Mouse (Mus musculus) bone marrow macrophage, adult 2 months (primary cell): Measurements from ENCODE around the gene Glmn. TPM values are rescaled to one million over a fixed set of nuclear protein-coding genes. Genes with fewer than 3 reads are reported as not detected.
A peak's percentile ranks its signal among the peaks of the same experiment; 100 is the strongest.

ENCODE experiments used
- H3K27ac ChIP-seq: 2 replicates; pipeline ENCODE4 v1.5.1; 2012; ENCODE audit warnings: low read depth, low read length; ENCODE audit not compliant: insufficient read depth
- H3K4me1 ChIP-seq: 2 replicates; pipeline ENCODE4 v1.6.1; 2012; ENCODE audit warnings: low read length; ENCODE audit not compliant: control insufficient read depth, insufficient read depth
- H3K4me3 ChIP-seq: 2 replicates; pipeline ENCODE4 v1.5.1; 2012; ENCODE audit warnings: mild to moderate bottlenecking, low read length, moderate library complexity; ENCODE audit not compliant: insufficient read depth
- CTCF ChIP-seq: IDR thresholded peaks from 2 replicates; pipeline ENCODE4 v1.5.1; 2012; ENCODE audit warnings: low read depth, mild to moderate bottlenecking, low read length, moderate library complexity
- POLR2A ChIP-seq: IDR thresholded peaks from 2 replicates; pipeline ENCODE4 v1.6.1; 2012; ENCODE audit warnings: mild to moderate bottlenecking, low read depth, low read length, borderline replicate concordance
- polyA plus RNA-seq: library from polyadenylated mRNA; stranded (reverse); fragments of >200 nt; gene quantifications from 2 replicates; pipeline ENCODE4 v1.2.4, GENCODE M21; 2012; ENCODE audit not compliant: missing spikeins, insufficient read depth, insufficient read length

Gene Glmn
- polyA plus RNA-seq, 1 experiment: 11.1 TPM

DNA sequence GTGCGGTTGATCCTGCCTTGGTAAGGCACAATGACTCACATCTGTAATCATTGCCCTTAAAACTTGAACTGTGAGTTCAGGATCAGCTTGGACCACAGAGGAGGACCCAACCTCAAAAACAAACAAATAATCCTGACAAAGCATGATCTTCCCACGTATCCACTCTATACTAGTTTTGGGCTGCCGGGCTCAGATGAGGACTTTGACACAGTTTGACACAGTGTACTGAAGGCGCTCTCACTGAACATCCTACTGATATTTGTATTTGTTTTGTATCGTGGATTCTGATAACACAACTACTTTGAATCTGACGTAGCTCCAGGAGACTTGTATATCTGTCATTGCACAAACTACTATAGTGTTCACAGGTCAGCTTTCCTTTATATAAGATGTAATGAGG lies 76.3 kb downstream of the Glmn start:
- TF ChIP-seq POLR2A: no peak
- TF ChIP-seq CTCF: no peak
- Histone ChIP-seq H3K4me3 (no peak overlapping the region), H3K27ac (no peak overlapping the region), H3K4me1 (peaks cover 22% of the 10 kb centered on the region)

DNA sequence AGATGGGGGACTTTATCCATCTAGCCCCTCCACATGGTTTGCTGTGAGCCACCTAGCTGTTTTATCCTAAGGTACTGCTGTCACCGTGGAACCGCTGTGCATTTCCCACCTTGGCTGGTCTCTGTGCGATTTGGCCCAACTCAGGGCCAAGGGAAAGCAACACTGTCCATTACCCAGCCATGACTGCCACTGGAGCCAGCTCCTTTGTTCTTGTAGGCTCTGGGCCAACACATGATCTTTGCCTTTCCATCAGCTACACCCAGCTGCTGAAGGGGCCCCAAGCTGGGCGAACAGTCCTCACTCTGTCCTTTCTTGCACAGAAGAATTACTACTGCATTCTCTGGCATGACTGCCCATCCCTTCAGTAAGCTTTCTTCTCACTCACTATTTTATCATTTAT lies 79.1 kb downstream of the Glmn start:
- Histone ChIP-seq H3K4me1 (peaks cover 9% of the 10 kb centered on the region; the same call in 1 of the 2 replicates), H3K27ac (no peak overlapping the region), H3K4me3 (no peak overlapping the region)
- TF ChIP-seq POLR2A: no peak
- no peak for TF ChIP-seq CTCF

DNA sequence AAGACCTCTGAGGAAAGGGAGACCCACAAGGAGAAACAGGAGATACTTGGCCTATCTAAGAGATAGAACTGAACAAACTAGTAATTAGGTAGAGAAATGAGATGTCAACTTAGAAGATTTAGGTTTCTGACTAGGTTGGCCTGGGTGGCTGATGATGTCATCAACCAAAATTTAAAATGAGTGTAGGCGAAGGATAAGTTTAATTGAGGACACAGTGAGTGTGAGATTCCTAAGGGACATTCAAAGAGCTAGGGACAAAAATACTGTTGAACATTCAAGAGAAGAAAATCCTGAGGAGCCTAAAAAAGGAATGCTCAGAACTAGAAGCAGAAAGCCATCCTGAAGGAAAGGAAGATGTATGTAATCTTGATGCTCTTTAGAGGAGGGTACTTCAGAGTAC lies 81.6 kb downstream of the Glmn start:
- no peak overlapping the region for H3K4me3 ChIP-seq
- H3K27ac ChIP-seq: no peak overlapping the region
- TF ChIP-seq POLR2A (no peak), CTCF (no peak)
- H3K4me1 ChIP-seq: peaks cover under 1% of the 10 kb centered on the region; the same call in 1 of the 2 replicates

DNA sequence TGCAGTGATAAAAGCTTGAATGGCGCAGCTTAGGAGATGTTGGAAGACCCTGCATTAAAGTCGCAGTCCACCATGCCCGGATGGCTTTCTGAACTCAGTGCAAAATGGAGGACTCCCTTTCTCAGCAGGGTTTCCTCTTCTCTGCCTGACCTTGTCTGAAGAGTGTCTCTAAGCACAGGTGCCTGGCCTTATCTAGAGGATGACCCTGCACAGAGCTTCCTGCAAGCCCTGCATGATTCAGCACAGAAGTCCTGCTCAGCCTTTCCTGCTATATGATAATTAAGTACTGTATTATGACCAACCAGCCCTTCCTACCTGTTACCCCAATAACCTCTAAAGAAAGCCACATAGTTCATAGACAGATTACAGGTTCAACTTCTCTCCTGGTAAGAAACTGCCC lies 82.2 kb downstream of the Glmn start:
- H3K27ac ChIP-seq: no peak overlapping the region
- no peak overlapping the region for H3K4me3 ChIP-seq
- no peaks in the 10 kb centered on the region; the same call in 1 of the 2 replicates for H3K4me1 ChIP-seq
- TF ChIP-seq POLR2A (no peak), CTCF (no peak)

DNA sequence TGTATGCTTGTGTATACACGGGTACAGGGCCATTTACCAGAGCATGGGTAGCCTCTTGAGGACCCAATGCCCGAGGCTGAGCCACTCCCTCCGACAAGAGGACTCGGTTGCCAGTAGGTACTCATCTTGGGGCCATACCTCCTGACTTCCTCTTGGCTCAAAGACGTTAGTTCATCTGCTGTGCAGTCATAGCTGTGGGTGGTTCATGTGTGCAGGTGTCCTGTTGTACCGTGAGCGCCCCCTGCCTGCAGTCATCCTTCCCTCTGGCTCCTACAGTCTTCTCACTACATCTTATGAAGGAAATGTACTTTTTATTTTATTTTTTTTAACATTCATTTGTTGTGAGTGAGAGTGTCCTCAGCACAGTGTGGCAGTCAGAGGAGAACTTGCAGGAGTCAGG lies 84.1 kb downstream of the Glmn start:
- TF ChIP-seq CTCF (peak; percentile 59), POLR2A (no peak)
- Histone ChIP-seq H3K27ac (no peak overlapping the region), H3K4me1 (no peaks in the 10 kb centered on the region; the same call in 1 of the 2 replicates), H3K4me3 (no peak overlapping the region)

DNA sequence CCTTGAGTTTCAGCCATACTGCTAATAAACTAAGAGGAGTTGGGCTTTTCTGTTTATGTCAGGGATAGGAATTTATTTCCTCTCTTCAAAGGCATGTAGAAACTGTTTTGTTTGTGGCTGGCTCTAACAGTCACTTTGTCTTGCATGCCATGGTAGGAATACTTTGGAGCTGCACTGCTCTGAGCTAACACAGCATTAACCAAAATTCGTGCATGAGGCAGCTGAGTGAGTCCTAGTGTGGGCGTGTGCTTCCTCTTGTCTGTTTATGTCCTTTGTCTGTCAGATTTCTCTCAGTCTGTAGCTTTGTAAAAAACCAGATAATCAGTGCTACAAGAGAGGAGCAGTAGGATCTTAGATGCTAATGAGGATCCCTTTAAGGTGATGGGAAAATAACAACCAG lies 86.4 kb downstream of the Glmn start:
- TF ChIP-seq POLR2A: no peak
- TF ChIP-seq CTCF: no peak
- no peaks in the 10 kb centered on the region; the same call in 1 of the 2 replicates for H3K4me1 ChIP-seq
- no peak overlapping the region for H3K27ac ChIP-seq
- no peak overlapping the region for H3K4me3 ChIP-seq

DNA sequence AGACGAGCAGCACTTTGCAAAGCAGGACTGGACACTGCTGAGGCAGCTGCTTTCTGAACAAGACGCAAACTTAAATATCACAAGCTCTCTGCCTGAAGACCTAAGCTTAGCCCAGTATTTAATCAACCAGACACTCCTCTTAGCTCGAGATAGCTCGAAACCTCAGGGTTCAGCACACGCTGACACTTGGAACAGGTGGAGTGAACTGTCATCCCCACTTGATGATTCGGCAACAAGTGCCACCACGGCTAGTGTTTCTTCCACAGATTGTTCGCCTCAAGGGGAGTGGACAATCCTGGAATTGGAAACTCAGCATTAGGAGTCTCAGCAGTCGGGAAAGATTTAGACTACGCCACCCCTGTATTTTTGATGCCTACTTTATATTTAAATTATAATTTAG lies 87.2 kb downstream of the Glmn start:
- H3K27ac ChIP-seq: no peak overlapping the region
- H3K4me1 ChIP-seq: no peaks in the 10 kb centered on the region; the same call in 1 of the 2 replicates
- no peak for TF ChIP-seq CTCF
- no peak for TF ChIP-seq POLR2A
- no peak overlapping the region for H3K4me3 ChIP-seq

DNA sequence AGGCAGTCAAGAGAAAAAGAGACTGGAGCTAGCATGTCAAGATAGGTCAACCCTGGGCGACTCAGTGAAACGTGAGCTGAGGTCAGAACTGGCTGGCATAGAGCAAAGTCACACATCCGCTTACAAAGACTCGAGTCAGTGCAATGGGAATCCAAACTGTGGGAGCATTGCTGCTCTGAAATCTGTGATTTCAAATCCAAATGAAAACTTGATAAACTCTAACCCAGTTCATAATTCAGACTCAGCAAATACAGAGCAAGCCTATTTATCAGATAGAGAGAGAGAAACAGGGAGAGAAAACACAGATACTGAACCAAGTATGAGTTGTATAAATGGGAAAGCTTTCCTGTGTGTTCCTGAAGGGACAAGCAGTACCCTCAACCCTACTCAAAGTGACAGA lies 90.4 kb downstream of the Glmn start, which contains the start of gene Gm42669:
Gene Gm42669, plus strand, starts transcription at position 301 of the 400 bp plus-strand sequence.
- Histone ChIP-seq H3K4me1 (no peaks in the 10 kb centered on the region; the same call in 1 of the 2 replicates), H3K4me3 (no peak within 1 kb of the TSS), H3K27ac (no peak within 1 kb of the TSS)
- TF ChIP-seq POLR2A (no peak), CTCF (no peak)

DNA sequence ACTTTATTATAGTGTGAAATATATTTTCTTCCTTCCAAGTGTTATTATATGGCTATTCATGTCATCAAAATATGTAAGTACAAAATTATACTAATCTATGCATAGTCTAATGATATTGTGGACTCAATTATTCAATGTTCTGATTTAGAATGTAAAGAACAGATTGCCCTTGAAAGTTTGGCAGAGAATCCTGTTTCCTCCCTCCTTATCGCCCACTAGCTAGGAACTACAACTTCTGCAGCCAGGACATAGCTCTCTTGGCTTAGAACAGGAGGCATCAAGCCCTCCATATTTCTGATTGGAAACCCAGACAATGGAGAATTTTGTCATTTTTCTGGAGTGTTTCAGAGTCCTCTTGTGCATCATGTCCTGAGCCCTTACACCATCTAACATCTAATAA lies 96.9 kb downstream of the Glmn start:
- no peak overlapping the region for H3K27ac ChIP-seq
- no peak overlapping the region for H3K4me3 ChIP-seq
- TF ChIP-seq POLR2A (no peak), CTCF (no peak)
- H3K4me1 ChIP-seq: peaks cover 4% of the 10 kb centered on the region; the same call in 1 of the 2 replicates

DNA sequence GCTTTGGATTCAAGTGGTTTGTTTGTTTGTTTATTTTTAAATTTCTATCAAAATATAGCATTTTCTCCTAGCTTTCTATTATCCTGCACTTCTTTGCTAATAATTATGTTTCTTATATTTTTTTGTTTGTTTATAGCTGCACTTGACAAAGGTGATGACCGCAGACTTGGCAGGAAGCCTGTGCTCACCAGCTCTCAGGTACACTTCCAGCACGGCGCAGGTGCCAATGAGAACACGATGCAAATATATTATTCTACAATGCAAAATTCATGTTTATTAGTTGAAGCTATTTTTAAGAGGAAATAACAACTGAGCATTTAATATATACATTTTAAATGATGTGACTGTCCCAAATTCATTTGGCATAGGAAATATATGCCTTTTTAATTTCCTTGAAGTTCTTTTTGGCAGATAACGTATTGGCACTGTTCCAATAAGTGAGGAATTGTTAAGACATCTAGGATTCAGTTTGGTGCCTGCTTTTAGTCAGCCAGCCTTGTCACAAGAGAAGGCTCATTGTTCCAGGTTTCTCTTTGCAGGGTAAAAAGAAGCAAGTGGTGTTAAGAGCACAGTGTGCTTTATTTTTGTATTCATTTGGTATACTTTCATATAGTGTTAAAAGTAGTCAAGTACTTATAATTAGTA lies 97.7 kb downstream of the Glmn start:
- Histone ChIP-seq H3K4me1 (peaks cover 4% of the 10 kb centered on the region; the same call in 1 of the 2 replicates), H3K27ac (no peak overlapping the region), H3K4me3 (no peak overlapping the region)
- TF ChIP-seq CTCF (no peak), POLR2A (no peak)

Other genes with a start within 250 kb of the Glmn start
- not detected in 2 replicates for gene Ephx4, start 195.2 kb downstream of the Glmn start, polyA plus RNA-seq
- not detected in 2 replicates for gene Lpcat2b, start 166.3 kb downstream of the Glmn start, polyA plus RNA-seq
- gene Btbd8, start 159.9 kb downstream of the Glmn start, polyA plus RNA-seq: 2.5 and 3.8 TPM in 2 replicates
- not detected in 2 replicates for gene Gm42669, start 90.3 kb downstream of the Glmn start, polyA plus RNA-seq
- gene 1700028K03Rik, start 63.2 kb downstream of the Glmn start, polyA plus RNA-seq: not detected in 2 replicates
- gene Rpap2, start 515 bp downstream of the Glmn start, polyA plus RNA-seq: 11.2 and 11.7 TPM in 2 replicates
- not detected in 2 replicates for gene Gfi1, start 128.1 kb upstream of the Glmn start, polyA plus RNA-seq
- gene Ube2d2b, start 232.2 kb upstream of the Glmn start, polyA plus RNA-seq: not detected in 2 replicates